Mouse (Mus musculus) R1 (cell line): ENCODE measurements around the gene Dnah8.

Source experiments
- DNase-seq: peaks from one replicate; pipeline ENCODE4 v3.0.0-alpha.2; 2018; ENCODE audit warnings: low read depth, low spot score

The Dnah8 gene

DNA sequence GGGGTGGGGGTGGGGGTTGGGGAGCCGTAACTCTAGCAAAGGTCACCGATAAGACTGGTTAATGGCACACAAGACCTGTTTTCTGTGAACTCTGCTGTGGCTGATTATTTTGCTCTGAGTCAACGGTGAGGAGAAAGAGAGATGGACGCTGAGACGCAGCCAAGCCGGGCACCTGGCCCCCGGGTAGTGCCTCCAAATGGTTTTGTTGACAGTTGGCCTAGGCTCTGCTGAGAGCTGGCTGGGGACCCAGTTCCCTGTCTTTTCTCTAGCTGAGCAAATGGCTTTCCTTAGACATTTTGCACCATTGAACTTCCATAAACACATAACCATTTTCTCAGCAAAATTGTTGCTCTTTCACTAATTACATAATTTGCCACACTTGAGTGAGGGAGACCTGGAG is 253.3 kb downstream of the Dnah8 start:
- DNase-seq = no peak

DNA sequence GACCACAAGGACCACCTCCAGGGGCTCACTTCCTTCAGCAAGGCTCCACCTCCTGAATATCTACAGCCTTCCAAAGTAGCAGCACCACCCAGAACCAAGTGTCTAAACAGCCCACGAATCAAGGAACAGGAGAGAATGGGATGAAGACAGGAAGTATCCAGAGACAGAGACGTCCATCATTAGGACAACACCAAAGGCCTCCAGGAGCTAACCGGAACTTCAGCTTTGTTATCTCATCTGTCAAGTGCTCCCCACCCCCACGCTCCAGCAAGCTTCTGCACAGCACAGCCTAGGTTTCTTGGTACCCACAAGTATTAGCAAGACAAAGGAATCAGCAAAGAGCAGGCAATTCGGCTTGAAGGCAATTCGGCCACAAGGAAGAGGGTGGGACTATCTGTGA is 254.5 kb downstream of the Dnah8 start:
- peak; percentile 96 for DNase-seq

DNA sequence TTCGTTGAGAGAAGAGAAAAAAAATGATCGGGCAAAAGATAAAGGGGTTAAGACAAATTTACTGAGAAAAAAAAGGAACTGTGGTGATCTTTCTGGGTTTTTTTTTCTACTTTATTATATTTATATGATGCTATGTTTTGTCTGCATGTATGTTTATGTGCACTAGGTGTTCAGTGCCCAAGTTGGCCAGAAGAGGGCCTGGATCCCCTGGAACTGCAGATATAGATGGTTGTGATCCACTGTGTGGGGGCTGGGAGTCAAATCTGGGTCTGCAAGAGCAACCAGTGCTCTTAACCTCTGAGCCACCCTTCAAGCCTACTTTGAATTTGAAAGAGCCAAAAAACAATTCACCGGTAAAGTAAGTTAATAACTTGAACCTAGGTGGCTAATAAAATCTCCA is 256.2 kb downstream of the Dnah8 start:
- peak; percentile 82 for DNase-seq

DNA sequence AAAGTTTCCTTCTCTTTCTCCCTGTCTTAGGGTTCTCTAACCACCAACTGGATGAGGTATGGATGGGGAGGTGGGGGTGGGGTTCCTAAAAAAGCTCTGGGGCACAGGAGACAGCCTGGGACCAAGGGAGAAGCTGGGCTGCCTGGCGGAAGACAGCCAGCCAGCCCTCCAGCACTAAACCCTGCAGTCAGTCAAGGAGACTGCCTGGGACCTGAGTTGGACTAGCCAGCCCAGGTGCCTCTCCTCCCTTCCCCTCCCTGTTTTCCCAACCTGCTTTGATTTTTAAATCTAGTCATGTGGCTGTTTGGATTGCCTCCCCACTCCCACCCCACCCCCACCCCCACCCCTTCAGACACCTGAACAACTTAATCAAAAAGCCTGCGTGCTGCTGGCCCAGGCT is 256.8 kb downstream of the Dnah8 start:
- DNase-seq = peak; percentile 48

DNA sequence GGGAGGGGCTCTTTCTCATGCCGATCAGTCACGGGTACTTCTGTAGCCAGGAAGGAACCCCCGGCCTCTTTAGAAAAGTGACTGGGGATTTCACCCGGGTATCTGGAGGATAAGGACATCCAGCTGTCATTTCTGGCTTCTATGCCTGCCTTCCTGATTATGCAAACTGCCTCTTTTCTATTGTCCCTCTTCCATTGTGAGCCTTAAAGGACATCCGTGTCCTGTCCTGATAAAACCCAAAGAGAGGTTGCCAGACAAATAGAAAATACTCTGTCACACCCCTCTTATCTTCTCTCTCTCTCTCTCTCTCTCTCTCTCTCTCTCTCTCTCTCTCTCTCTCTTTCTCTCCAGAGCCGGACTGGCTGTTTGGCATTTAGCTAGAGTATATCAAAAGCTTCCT is 258.1 kb downstream of the Dnah8 start:
- DNase-seq = peak; percentile 65

DNA sequence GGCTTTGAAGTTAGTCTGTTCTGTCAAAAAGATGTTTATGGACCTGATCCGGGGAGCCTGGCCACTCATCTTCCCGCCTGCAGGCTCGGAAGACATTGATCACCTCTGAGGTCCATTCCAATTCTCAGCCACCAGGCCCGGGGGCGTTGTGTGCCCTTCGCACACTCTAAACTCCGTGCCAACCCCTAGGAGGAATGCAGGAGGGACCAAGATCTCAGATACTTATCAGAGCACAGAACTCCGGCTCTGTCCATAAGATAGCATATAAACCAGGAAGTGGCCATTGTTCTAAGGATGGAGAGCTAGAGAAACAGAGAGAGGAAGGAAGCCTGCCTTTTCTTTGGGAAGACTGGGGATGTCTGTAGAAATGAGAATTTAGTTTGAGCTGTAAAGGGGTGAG is 259.4 kb downstream of the Dnah8 start:
- no peak for DNase-seq

DNA sequence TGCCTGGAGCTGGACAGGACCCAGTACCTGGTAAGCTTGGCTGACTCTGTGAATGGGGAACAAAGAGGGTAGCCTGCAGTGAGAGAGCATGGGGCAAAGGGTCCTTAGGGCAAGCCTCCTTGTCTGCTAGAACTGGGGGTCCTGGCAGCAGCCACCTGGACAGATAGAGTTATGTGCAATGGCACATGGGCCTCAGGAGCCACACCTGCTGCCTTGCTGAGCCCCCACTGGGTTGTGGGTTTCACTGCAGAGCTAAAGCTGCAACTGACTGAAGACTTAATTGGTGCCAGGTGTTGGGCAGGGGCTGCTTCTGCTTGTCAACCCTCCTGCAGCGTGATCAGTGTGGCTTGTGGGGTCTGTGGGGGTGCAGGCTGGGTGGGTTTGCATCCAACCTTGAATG is 267.9 kb downstream of the Dnah8 start:
- no peak for DNase-seq

DNA sequence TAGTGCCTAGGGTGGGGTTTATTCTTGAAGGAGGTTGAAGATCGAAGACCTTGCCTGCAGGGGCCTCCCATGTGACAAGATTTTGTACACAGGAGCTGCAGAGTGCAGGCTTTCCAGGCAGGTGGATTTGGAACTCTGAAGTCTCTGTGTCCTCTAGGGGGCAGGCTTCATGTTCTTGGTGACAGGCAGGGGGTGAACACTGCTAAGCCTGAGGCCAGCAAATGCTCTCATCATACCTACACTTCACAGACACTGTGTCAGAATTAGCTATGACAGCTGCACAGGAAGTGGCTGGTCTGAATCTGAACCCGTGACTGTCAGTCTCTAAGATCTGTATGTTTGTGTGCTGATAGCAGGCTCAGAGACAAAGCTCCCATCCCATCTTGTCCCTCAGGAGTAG is 268.6 kb downstream of the Dnah8 start:
- peak; percentile 85 for DNase-seq

DNA sequence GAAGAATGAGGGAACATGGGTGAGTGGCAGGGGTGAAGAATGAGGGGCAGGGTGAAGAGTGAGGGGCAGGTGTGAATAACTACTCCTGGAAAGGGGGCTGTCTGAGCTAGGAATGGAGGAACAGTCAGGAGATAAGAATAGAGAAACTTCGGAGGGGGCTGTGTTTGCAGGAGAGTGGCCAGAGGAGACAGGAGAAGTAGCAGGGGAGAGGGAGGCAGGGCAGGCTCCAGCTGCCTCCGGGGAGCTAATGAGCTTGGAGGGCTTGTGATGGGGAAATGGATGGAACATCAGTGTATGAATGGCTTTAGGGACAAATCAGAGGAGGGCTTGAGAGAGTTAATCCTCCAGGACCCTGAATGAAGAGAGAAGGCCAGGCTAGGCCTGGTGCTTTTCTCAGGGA is 272.9 kb downstream of the Dnah8 start:
- peak; percentile 60 for DNase-seq

DNA sequence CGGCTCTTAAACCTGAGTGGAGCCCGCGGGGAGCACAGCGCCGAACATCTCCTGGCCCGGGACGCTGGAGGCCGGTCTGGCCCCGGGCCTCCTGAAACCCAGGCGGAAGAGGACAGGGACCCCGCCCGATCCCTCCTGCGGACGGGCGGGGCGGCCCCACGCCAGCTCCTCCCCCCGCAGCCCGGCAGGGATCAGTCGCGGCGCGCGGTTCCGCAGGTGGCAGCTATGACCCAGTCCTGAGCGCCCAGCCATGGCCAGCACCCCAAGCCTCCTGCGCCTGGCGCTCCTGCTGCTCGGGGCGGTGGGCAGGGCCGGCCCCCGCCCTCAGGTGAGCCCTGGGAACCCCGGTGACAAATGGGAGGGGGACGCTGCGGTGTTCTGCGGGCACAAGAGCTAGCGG is 277.5 kb downstream of the Dnah8 start, which contains the start of gene Glp1r:
Gene Glp1r, plus strand, starts transcription at position 191 of the 400 bp plus-strand sequence.
- peak; percentile 62 for DNase-seq

DNA sequence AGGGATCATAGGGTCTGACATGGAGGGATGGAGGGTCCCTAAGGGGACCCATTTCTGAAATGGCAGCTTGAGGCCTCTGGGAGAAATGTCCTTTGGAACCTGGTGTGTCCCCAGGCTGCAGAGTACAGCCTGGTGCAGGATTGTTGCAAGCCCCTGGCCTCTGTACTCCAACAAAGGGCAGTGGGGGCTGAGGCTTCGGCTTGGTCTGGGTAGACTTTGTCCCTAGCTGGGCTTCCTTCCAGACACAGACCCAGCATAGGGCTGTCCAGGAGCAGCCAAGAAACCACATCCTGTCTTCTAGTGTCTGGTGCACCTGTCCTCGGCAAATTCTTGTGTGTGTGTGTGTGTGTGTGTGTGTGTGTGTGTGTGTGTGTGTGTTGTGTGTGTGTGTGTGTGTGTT is 279.9 kb downstream of the Dnah8 start:
- no peak for DNase-seq

DNA sequence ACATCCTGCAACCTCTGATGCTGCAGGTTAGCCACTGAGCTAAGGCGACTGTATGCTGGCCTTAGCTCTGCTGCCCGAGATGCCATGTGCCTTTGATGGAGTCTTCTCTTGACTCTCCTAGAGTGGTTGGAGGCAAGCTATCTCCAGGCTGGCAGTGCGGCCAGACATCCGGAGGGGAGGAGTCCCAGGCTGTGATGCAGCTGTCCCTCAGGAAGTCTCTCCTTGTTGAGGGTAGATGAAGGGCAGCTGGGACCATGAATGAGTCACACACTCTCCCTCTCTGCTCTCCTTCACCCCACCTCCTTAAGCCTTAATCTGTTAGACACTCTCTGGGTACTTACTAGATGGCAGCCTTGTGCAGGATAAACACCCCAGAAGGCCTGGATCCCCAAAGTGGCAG is 283.4 kb downstream of the Dnah8 start:
- no peak for DNase-seq

DNA sequence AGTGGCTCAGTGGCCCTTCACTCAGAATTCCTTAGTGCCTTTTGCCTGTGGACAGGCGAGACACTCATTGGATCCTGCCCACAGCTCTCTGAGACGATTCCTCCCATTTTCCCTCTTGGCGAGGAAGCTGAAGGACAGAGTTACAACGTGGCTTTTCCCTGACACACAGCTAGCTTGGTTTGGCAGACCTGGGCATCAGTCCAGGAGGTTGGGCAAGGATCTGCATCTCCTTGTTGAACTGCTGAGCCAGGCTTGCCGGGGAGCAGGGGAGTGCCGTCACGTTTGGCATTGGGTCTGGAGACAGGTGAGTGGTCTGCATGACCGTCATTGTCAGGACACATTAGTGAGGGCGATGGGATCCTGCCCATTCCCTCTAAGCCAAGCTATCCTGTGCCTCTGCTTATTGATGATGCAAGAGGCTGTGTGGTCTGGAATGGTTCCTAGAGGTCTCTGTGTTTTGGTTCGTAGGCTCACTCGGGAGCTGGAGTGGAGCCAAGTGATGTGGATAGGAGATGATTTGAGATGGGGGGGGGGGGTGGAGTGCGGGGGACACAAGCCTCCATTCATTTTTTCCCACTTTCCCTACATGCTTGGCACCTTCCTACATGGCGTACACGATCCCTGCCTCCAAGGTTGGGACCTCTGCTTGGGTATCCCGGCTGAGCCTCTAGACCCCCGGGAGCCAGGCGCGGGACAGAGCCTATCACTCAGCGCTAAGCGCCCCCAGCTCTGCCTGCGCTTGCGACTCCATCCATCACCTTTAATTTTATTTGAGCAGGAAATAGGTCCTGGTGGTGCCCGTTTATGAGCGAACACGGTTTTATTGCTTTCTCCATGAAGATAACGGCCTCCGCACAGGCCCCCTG is 286.9 kb downstream of the Dnah8 start:
- DNase-seq = no peak

DNA sequence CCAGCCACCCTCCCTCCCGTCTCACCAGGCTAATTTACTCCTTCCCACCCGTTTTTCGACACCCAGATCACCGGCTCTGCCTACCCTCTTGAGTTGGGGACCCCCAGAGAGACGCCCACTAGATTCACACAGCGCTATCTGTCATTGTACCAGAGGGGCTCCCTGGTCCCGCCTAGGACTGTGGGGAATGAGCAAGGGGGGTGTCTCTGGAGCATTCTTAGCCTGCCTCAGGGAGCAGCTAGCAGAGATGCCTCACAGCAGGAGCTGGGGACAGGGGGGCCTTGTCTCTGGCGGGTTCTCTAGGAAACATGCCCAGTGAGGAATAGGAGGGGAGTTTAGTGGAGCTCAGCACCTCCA is 287.6 kb downstream of the Dnah8 start:
- no peak for DNase-seq

DNA sequence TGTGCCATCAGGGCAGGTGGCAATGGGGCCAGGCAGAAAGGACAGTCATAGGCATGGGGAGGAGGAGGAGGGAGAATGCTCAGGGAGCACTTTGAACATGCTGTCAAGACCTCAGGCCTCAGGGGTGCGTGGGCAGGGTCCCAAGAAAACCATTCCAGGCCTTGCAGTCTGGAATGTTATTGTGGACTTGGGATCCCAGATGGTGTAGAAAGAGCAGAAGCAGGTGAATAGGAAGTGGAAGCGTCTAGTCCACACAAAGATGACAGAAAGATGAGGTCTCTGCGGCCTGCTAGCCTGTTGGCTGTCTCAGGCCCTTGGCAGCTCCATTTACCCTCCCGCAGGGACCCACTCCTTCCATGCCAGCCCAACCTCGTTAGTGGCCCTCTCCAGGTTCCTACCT is 288.4 kb downstream of the Dnah8 start:
- no peak for DNase-seq

DNA sequence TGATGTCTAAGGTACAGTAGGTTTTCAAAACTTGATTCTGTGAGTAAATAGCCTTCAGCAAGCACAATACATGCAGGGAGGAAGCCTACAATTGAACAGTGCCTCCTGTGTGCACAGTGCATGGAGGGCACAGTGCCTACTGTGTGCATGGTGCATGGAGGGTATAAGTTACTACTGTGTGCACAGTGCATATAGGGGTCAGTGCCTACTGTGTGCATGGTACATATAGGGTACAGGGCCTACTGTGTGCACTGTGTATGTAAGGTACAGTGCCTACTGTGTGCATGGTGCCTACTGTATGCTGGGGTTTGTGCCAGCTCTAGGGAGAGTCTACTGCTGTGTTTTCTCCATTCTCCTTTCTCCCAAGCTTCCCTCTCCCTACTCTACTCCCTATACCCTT is 290.1 kb downstream of the Dnah8 start:
- no peak for DNase-seq

DNA sequence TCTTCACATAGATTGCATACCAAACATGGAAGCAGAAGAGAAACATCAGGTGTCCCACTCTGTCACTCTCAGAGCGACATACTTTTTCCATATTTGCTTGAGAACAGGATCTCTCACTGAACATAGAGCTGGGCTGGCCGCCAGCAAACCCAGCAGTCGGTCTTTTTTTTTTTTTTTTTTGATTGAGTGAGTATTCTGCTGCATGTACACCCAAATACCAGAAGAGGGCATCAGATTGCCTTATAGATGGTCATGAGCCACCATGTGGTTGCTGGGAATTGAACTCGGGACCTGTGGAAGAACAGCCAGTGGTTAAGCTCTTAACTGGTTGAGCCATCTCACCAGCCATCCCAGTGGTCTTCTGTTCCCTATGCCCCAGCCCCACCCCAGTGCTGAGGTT is 299.4 kb downstream of the Dnah8 start:
- peak; percentile 58 for DNase-seq
